Mouse (Mus musculus) embryonic facial prominence, embryonic 15.5 days (tissue): ENCODE measurements around the gene Ube2m. TPM values are rescaled to one million over a fixed set of nuclear protein-coding genes. Genes with fewer than 3 reads are reported as not detected.

Source experiments
- ATAC-seq: fragments of 200-750 bp; cut with Nextera tagmentation; 2 replicates; pipeline ENCODE4 v1.8.0; 2017; ENCODE audit warnings: low read depth, moderate TSS enrichment; ENCODE audit not compliant: insufficient number of reproducible peaks, low FRiP score, low TSS enrichment
- H3K27ac ChIP-seq: fragments of 300-500 bp; sonication (generic); replicated peaks from 2 replicates; pipeline ENCODE4 v1.5.1; 2015; ENCODE audit warnings: mild to moderate bottlenecking, inconsistent platforms
- H3K27me3 ChIP-seq: fragments of 300-500 bp; sonication (generic); 2 replicates; pipeline ENCODE4 v1.6.1; 2015; ENCODE audit warnings: inconsistent platforms
- H3K36me3 ChIP-seq: fragments of 300-500 bp; sonication (generic); 2 replicates; pipeline ENCODE4 v1.6.1; 2015; ENCODE audit warnings: mild to moderate bottlenecking, inconsistent platforms
- H3K4me1 ChIP-seq: fragments of 300-500 bp; sonication (generic); 2 replicates; pipeline ENCODE4 v1.6.1; 2015; ENCODE audit warnings: inconsistent platforms
- H3K4me2 ChIP-seq: fragments of 300-500 bp; sonication (generic); replicated peaks from 2 replicates; pipeline ENCODE4 v1.6.1; 2015; ENCODE audit warnings: mild to moderate bottlenecking, inconsistent platforms
- H3K4me3 ChIP-seq: fragments of 300-500 bp; sonication (generic); replicated peaks from 2 replicates; pipeline ENCODE4 v1.5.1; 2015; ENCODE audit warnings: mild to moderate bottlenecking, inconsistent platforms
- H3K9ac ChIP-seq: fragments of 300-500 bp; sonication (generic); 2 replicates; pipeline ENCODE4 v1.6.1; 2015; ENCODE audit warnings: inconsistent platforms
- H3K9me3 ChIP-seq: fragments of 300-500 bp; sonication (generic); replicated peaks from 2 replicates; pipeline ENCODE4 v1.6.1; 2016; ENCODE audit warnings: inconsistent platforms
- WGBS: fragments of 180-500 bp; shearing (Covaris S2); methylation state at CpG from one replicate; pipeline ENCODE4 v1.1.7; 2015; 5-methylcytosine and 5-hydroxymethylcytosine counted together
- polyA plus RNA-seq: library from polyadenylated mRNA; unstranded; fragments of >200 nt; fragmentation: Nextera tagmentation; extraction: Ambion mirVana; gene quantifications from 2 replicates; pipeline ENCODE4 v1.2.1, GENCODE M21; 2015

The Ube2m gene
- polyA plus RNA-seq, 1 experiment from 2014 or later = 127 TPM

- Histone ChIP-seq H3K9me3 (no peaks in the 10 kb centered on the region), H3K9ac (no peak overlapping the region), H3K4me1 (peaks cover 5% of the 10 kb centered on the region), H3K4me2 (no peak overlapping the region), H3K27me3 (no peaks in the 10 kb centered on the region), H3K36me3 (no peaks in the 10 kb centered on the region), H3K27ac (no peak overlapping the region), H3K4me3 (no peak overlapping the region)
- 29% methylated on average over 6 of the region's 6 CpGs for WGBS
- no peak for ATAC-seq
Measured at GRCm38 (mm10) chr7:13014275-13014839, 23.7 kb downstream of the Ube2m start.

GRCm38 (mm10) chr7:13013671-13014070, 24.4 kb downstream of the Ube2m start:
- no peak overlapping the region for H3K4me2 ChIP-seq
- no peak overlapping the region for H3K4me3 ChIP-seq
- H3K9me3 ChIP-seq = no peaks in the 10 kb centered on the region
- H3K4me1 ChIP-seq = peaks cover 12% of the 10 kb centered on the region
- ATAC-seq = no peak
- H3K9ac ChIP-seq = no peak overlapping the region
- WGBS = 57% methylated on average over 4 of the region's 4 CpGs
- no peaks in the 10 kb centered on the region for H3K36me3 ChIP-seq
- no peak overlapping the region for H3K27ac ChIP-seq
- H3K27me3 ChIP-seq = no peaks in the 10 kb centered on the region

GRCm38 (mm10) chr7:13010005-13010908, 27.8 kb downstream of the Ube2m start, which contains the start of gene Zbtb45:
Gene Zbtb45, minus strand, starts transcription at chr7:13010034.
- H3K9me3 ChIP-seq = no peaks in the 10 kb centered on the region

GRCm38 (mm10) chr7:13009143-13010004, 28.7 kb downstream of the Ube2m start:
- WGBS = under 1% methylated on average over 42 of the region's 42 CpGs

More at GRCm38 (mm10) chr7:13010005-13010908, 27.8 kb downstream of the Ube2m start, which contains the start of gene Zbtb45:
- Histone ChIP-seq H3K36me3 (peaks cover 28% of the 10 kb centered on the region), H3K4me1 (peaks cover 30% of the 10 kb centered on the region), H3K4me3 (peak within 1 kb of the TSS; percentile 81), H3K27ac (peak within 1 kb of the TSS; percentile 98), H3K9ac (peak within 1 kb of the TSS; percentile 86), H3K4me2 (peak within 1 kb of the TSS; percentile 71), H3K27me3 (no peaks in the 10 kb centered on the region)
- 19% methylated on average over 26 of the region's 26 CpGs for WGBS
- ATAC-seq = no peak

GRCm38 (mm10) chr7:13007341-13008092, 30.6 kb downstream of the Ube2m start:
- Histone ChIP-seq H3K4me1 (peaks cover 30% of the 10 kb centered on the region), H3K9ac (0 out of 2 replicates have a peak overlapping the region, but pooled peaks have one; percentile 12), H3K27ac (no peak overlapping the region), H3K27me3 (no peaks in the 10 kb centered on the region), H3K4me2 (no peak overlapping the region), H3K36me3 (peaks cover 35% of the 10 kb centered on the region), H3K9me3 (no peaks in the 10 kb centered on the region), H3K4me3 (no peak overlapping the region)
- 53% methylated on average over 57 of the region's 57 CpGs for WGBS
- ATAC-seq = no peak

More at GRCm38 (mm10) chr7:13009143-13010004, 28.7 kb downstream of the Ube2m start:
- Histone ChIP-seq H3K36me3 (peaks cover 35% of the 10 kb centered on the region), H3K9me3 (no peaks in the 10 kb centered on the region), H3K27me3 (no peaks in the 10 kb centered on the region), H3K4me2 (peak overlapping the region; percentile 71), H3K27ac (peak overlapping the region; percentile 98), H3K4me3 (peak overlapping the region; percentile 81), H3K9ac (peak overlapping the region; percentile 86), H3K4me1 (peaks cover 30% of the 10 kb centered on the region)
- ATAC-seq = peak; percentile 89

GRCm38 (mm10) chr7:13006531-13006930, 31.5 kb downstream of the Ube2m start:
- WGBS = 85% methylated on average over 10 of the region's 10 CpGs
- ATAC-seq = no peak
- no peaks in the 10 kb centered on the region for H3K9me3 ChIP-seq
- no peak overlapping the region for H3K27ac ChIP-seq
- H3K4me1 ChIP-seq = peaks cover 30% of the 10 kb centered on the region
- H3K36me3 ChIP-seq = peaks cover 35% of the 10 kb centered on the region
- H3K27me3 ChIP-seq = no peaks in the 10 kb centered on the region
- no peak overlapping the region for H3K4me2 ChIP-seq
- no peak overlapping the region for H3K4me3 ChIP-seq
- H3K9ac ChIP-seq = no peak overlapping the region

- Histone ChIP-seq H3K4me2 (no peak overlapping the region), H3K27me3 (no peaks in the 10 kb centered on the region), H3K9ac (no peak overlapping the region), H3K27ac (no peak overlapping the region), H3K4me1 (peaks cover 30% of the 10 kb centered on the region), H3K9me3 (no peaks in the 10 kb centered on the region), H3K36me3 (peaks cover 35% of the 10 kb centered on the region), H3K4me3 (no peak overlapping the region)
- 88% methylated on average over 17 of the region's 17 CpGs for WGBS
- no peak for ATAC-seq
Measured at GRCm38 (mm10) chr7:13006011-13006410, 32.1 kb downstream of the Ube2m start.

GRCm38 (mm10) chr7:13003380-13003779, 34.7 kb downstream of the Ube2m start:
- no peaks in the 10 kb centered on the region for H3K27me3 ChIP-seq
- no peak overlapping the region for H3K4me3 ChIP-seq
- no peaks in the 10 kb centered on the region for H3K9me3 ChIP-seq
- no peak for ATAC-seq
- H3K9ac ChIP-seq = no peak overlapping the region
- H3K27ac ChIP-seq = no peak overlapping the region
- H3K4me2 ChIP-seq = no peak overlapping the region
- H3K4me1 ChIP-seq = peaks cover 15% of the 10 kb centered on the region
- 72% methylated on average over 5 of the region's 5 CpGs for WGBS
- H3K36me3 ChIP-seq = peaks cover 35% of the 10 kb centered on the region

- no peaks in the 10 kb centered on the region for H3K27me3 ChIP-seq
- H3K9ac ChIP-seq = no peak overlapping the region
- H3K4me2 ChIP-seq = no peak overlapping the region
- peaks cover 19% of the 10 kb centered on the region for H3K36me3 ChIP-seq
- no peak overlapping the region for H3K4me3 ChIP-seq
- no peak overlapping the region for H3K27ac ChIP-seq
- H3K9me3 ChIP-seq = no peaks in the 10 kb centered on the region
- WGBS = 70% methylated on average over 1 of the region's 1 CpGs
- H3K4me1 ChIP-seq = no peaks in the 10 kb centered on the region
- ATAC-seq = no peak
Measured at GRCm38 (mm10) chr7:13001584-13001983, 36.5 kb downstream of the Ube2m start.

- no peaks in the 10 kb centered on the region; the same call in 1 of the 2 replicates for H3K36me3 ChIP-seq
- no peak within 1 kb of the TSS for H3K4me3 ChIP-seq
- H3K4me1 ChIP-seq = no peaks in the 10 kb centered on the region
- WGBS = 70% methylated on average over 3 of the region's 3 CpGs
- ATAC-seq = no peak
- no peaks in the 10 kb centered on the region for H3K27me3 ChIP-seq
- H3K9ac ChIP-seq = no peak within 1 kb of the TSS
- H3K9me3 ChIP-seq = no peaks in the 10 kb centered on the region
- no peak within 1 kb of the TSS for H3K4me2 ChIP-seq
- H3K27ac ChIP-seq = no peak within 1 kb of the TSS
Measured at GRCm38 (mm10) chr7:12998851-12999250, 39.2 kb downstream of the Ube2m start, which contains the start of gene Trim28. Gene Trim28, plus strand, starts transcription at chr7:12999114.
